Mouse (Mus musculus) v-Abl transformed pro-B cells (cell line): ENCODE measurements around the gene Zcchc10.

Source experiments
- in situ Hi-C, 2 experiments: fragments of 400-800 bp; cut with MboI; formaldehyde crosslinking; loops; one replicate each; pipeline ENCODE4 v1.15.1; 2025; ENCODE audit not compliant: unreplicated experiment in 2 of 2

The Zcchc10 gene

DNA sequence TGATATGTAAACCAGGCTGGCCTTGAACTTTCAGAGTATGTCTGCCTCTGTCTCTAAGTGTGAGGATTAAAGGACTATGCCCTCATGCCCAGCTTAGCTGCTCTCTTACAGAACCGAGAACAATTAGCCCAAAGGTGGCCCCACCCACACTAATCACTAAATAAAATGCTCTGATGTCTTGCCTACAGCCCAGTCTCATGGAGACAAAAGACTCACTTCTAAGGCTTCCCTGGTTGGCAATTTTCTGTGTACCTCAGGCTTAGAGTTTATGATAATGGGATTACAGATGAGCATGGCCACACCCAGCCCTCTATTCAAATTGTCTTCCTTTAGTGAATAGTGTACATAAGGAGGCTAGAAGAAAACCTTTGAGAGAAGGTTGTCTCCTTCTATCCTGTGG lies 13.1 kb upstream of the Zcchc10 start:
- in situ Hi-C loops = loop anchor here in 1 of 2 experiments (25.0 kb wide), 1 partner anchor 1699 kb away; the partner anchor contains the start of genes Hnrnpab and Nhp2

DNA sequence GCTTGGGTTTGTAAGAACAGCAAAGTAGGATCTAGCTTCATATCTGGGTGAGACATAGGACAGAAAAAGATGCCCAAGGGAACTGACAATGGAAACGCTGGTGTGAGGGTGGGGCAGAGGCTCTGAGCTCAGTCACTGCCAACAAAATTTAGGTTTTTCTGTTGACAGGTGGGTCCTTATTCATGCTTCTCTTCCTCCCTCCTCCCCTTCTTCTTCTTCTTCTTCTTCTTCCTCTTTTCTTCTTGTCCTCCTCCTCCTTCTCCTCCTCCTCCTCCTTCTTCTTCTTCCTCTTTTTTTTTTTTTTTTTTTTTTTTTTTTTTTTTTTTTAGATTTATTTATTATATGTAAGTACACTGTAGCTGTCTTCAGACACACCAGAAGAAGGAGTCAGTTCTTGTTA lies 11.7 kb upstream of the Zcchc10 start:
- in situ Hi-C loops = loop anchor here in 1 of 2 experiments (25.0 kb wide), 1 partner anchor 1701 kb away; the partner anchor contains the start of genes Hnrnpab and Nhp2

DNA sequence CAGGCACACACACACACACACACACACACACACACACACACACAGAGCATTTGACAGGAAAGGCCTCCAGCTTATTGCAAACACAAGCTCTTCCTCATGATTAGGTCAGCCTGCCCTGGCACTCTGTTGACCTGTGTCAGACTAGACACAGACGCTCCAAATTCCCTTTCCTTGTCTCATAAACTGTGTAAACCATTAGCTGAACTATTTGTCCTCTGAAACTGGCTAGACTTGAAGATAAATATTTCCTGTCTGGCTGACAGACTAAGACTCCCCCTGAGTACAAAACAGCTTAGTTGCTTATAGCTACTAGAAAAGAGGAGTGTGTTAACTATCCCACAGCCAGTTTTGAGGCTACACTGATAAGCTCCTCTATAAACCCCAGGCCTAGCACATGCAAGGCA lies 9.7 kb upstream of the Zcchc10 start:
- in situ Hi-C loops = loop anchor here in 1 of 2 experiments (25.0 kb wide), 1 partner anchor 1702 kb away; the partner anchor contains the start of genes Hnrnpab and Nhp2

DNA sequence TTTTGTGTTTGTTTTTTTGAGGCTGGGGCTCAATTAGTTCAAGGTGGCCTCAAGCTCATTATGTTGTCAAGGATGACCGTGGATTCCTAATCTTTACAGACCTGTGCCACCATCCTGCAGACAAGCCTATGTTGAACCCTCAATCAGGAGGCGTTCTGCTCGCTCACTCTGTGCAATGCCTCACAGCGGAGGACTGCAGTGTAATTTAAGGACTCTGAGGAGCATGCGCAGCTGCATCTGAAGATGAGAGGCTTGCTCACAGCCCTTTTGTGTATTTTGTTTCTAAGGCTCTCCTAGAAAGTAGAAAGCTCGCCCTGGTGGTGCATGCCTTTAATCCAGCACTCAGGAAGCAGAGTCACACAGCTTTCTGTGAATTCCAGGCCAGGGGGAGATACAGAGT lies 7.5 kb upstream of the Zcchc10 start:
- in situ Hi-C loops = loop anchor here in 1 of 2 experiments (25.0 kb wide), 1 partner anchor 1705 kb away; the partner anchor contains the start of genes Hnrnpab and Nhp2

DNA sequence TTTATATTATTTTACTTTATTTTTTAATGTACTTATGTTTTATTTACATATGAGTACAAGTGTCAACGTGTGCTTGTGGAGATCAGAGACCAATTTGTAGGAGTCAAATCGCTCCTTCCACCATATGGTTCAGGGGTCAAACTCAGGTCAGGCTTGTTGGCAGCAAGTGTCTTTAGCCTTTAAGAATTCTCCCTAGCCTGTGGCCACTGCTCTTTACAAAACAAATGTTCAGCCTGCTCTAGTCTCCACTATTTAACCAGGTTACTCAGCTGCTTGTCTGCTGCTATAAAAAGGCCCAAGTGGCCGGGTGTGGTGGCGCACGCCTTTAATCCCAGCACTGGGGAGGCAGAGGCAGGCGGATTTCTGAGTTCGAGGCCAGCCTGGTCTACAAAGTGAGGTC lies 6.4 kb upstream of the Zcchc10 start:
- in situ Hi-C loops = loop anchor here in 1 of 2 experiments (25.0 kb wide), 1 partner anchor 1706 kb away; the partner anchor contains the start of genes Hnrnpab and Nhp2

DNA sequence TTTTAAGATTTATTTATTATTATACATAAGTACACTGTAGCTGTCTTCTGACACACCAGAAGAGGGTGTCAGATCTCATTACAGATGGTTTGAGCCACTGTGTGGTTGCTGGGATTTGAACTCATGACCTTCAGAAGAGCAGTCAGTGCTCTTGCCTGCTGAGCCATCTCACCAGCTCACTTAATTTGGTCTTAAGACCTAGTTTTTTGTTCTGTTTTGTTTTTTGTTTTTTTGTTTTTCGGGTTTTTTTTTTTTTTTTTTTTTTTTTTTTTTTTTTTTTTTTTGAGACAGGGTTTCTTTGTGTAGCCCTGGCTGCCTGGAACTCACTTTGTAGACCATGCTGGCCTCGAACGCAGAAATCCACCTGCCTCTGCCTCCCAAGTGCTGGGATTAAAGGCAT lies 5.9 kb upstream of the Zcchc10 start:
- in situ Hi-C loops = loop anchor here in 1 of 2 experiments (25.0 kb wide), 1 partner anchor 1706 kb away; the partner anchor contains the start of genes Hnrnpab and Nhp2

DNA sequence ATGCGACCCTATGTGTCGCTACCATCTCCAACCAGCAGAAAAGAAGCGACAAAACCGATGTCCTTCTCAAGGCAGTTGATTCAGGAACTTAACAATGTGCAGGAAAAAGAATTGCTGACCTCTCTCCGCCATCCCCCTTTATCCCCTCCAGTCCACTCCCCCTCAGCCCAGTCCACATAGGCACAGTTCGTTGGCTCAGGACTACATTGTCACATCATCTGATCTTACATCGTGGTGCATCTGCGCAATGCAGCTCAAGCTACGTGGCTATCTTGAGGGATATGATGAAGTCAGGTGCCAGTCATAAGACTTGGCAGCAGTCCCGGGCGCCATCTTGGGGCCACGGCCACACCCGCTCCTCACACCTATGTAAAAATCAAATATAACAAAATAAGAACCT lies 4.6 kb upstream of the Zcchc10 start:
- in situ Hi-C loops = loop anchor here in 1 of 2 experiments (25.0 kb wide), 1 partner anchor 1708 kb away; the partner anchor contains the start of genes Hnrnpab and Nhp2

DNA sequence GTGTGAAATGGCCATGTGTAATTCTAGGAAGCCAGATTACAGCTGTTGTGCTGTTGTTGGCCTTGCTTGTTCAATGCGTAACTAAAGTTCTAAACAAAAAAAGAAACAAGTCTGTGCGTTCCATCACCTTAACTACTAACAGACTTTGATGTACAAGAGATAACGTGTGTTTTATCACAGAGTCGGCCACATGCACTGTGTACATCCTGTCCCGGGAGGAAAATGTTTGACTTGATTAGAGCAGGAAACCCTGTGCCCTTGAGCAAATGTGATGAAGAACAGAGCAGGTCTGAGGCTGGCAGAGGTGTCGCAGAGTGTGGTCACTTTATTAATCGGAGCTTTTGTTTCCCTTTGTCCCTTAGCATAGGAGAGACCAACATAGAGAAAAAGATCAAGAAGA lies 5.8 kb downstream of the Zcchc10 start:
- in situ Hi-C loops = no loop called here

DNA sequence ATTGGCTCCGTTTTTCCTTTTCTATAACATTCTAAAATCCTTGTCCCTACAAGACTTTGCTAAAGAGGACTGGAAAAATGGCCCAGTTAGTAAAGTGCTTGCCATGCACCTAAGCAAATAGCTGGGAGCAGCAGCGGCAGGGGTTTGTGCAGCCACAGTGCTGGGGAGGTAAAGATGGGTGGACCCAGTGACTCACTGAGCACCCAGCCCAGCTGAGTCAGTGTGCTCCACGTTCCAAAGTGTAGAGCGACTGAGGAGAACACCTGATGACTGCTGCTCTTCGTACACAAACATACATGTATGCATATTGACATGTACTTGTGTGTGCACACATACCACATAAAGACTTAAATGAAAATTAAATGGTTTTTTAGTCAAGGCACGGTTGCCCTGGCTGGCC lies 6.6 kb downstream of the Zcchc10 start:
- in situ Hi-C loops = no loop called here

DNA sequence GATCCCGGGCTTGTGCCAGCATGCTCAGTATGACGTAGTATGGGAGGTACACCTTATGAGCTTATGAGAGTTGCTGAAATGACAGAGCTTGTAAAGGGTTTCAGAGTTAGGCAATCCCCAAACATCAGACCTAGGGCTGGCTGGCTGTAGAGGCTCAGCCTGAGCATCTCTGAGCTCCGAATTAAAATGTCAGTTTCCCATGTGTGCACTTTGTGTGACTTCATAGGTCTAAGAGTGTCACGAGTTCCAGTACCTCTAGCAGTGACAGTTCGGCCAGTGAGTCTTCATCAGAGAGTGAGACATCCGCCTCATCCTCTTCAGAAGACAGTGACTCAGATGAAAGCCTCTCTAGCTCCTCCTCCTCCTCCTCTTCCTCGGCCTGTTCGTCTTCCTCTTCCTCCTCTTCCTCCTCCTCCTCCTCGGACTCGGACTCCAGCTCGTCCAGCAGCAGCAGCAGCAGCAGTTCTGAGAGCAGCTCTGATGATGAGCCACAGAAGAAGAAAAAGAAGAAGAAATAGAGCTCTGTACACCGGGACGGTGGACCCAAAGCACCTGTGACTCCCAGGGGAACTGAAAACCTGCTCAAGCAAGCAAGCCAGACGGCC lies 7.7 kb downstream of the Zcchc10 start:
- in situ Hi-C loops = no loop called here

DNA sequence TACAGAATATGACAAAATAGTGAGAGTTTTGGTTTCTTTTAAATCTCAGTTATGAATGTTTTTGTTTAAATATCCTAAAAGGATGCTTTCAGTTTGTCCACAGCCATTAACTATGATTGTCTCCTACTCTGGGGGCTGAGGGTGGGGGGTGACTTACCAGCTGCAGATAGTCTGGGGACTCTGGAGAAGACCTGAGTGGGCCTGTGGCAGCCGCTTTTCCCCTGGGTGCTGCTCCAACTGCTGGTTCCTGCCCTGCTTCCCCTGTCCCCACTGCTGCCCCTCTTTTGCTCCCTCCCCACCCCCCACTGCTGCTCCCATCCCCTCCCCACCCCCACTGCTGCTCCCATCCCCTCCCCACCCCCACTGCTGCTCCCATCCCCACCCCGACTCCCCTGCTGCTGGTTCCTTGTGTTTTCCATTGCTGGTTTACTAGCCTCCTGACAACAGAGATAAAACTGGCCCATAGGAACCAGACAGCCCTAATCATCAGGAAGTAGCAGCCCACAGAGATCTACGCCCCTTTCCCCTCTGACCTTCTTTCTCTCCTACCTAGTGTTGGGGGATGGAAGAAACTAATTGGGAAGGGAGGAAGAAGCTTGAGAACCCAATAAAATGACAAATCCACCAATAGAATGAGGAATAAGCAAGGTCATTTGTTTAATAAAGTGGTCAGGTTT lies 11.2 kb downstream of the Zcchc10 start:
- in situ Hi-C loops = no loop called here

DNA sequence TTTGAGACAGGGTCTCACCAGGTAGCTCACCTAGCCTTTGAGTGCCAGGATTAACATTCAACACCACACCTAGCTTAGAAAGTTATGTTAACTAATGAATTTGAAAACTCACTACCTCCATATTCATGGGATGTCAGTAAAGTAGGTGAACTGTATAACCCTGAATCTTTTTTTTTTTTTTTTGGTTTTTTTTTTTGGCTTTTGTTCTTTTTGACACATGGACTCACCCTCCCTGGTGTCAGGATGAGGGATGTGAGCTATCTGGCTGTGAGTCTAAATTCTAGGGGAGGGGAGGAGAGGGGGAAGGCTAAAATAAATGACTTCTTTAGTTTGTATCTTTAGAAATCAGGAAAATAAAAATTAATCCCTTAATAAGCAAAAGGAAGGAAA lies 11.7 kb downstream of the Zcchc10 start:
- in situ Hi-C loops = no loop called here

DNA sequence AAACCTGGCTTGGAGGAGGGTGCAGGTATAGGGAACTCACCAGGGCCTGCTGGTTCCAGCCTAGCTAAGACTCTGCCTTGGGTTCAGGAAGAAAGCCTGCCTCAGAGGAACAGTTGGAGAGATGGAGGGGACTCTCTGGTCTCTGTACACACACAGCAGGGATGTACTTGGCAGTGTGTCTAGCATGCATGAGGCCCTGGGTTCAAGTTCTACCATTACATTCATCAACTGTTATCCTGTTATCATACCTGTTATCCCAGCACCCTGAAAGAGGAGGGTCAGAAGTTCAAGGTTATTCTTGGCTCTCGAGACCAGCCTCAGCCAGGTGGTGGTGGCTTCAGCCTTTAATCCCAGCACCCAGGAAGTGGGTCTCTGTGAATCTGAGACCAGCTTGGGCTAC lies 12.4 kb downstream of the Zcchc10 start:
- in situ Hi-C loops = no loop called here

DNA sequence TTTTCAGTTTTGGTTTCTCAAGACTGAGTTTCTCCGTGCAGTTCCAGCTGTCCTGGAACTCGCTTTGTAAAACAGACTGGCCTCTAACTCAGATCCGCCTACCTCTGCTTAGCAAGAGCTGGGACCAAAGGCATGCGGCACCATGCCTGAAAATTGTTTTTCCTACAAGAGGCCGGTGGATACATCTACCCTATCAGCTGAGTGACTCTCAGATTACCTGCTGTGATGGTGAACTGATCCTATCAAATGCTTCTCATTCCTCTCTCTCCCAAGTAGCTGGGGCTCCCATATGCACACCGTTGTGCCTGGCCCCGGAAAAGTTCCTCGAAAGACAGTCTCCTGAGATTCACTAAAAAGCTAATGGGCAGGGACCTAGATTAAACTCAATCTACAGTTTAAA lies 13.2 kb downstream of the Zcchc10 start:
- in situ Hi-C loops = no loop called here

DNA sequence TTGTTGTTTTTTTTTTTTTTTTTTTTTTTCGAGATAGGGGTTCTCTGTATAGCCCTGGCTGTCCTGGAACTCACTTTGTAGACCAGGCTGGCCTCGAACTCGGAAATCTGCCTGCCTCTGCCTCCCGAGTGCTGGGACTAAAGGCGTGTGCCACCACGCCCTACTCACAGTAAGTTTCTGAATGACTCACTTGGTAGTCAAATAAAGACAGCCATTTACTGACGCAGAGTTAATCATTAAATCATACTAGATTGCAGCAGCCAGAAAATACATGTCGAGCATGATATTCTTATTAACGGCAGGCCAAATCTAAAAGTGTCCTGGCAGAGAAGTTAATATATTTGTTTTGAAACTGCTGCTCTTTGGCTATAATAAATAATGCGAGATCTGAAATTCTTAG lies 16.5 kb downstream of the Zcchc10 start:
- in situ Hi-C loops = loop anchor here in 1 of 2 experiments (5.0 kb wide), 1 partner anchor 39 kb away; the partner anchor contains the start of gene Hspa4

DNA sequence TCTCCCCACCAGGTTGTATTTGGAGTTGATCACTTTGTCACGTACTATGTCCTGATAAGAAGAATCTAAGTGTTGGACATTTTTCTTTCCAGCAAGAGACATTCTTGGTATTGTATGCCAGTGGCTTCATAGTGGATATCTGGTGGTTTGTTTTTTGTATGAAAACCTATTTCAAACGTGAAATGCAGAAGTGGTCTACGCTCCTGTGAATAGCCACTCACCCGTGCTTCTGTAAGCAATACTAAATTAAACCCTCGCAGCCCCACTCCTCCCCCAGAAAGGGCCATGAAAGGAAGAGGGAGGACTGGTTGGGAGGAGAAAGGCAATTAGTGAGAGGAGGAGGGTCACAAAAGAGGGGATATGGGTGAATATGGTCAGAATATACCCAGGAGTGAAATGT lies 18.2 kb downstream of the Zcchc10 start:
- in situ Hi-C loops = loop anchor here in 1 of 2 experiments (5.0 kb wide), 1 partner anchor 40 kb away; the partner anchor contains the start of gene Hspa4

DNA sequence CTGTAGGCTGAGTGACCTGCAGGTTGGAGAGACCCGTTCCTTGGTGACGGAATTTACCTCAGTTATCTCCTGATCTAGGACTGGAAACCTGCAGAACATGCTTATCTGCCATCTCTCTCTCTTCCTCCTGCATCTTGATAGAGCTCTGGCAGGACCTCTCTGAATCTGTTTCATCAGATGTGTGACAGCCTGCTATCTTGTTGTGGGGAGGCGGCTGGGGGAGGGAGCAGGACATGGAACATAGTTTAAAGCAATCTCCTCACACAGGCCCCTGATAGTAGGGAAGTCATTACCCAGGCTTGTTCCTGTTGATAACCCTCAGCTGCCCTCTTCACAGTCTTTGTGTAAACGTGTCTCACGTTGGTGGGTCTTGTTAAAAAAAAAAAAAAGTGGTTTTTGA lies 20.8 kb downstream of the Zcchc10 start:
- in situ Hi-C loops = no loop called here

DNA sequence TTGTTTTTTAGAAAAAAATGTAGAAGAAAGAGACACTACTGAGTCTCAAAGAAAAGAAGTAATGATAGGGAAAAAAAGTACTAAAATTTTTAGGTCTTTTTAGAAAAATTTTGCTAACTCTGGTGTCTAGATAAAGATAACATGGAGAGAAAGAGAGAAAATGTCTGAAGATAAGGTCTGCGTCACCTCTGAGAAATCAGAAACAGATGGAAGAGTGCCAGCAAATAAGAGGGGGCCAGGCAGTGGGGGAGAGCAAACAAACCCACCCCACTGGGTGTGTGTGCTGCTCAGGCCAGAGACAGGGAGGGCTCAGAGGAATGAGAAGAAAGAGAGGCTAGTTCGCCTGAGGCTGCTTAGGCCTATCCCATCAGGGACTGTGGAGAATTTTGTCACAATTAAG lies 21.3 kb downstream of the Zcchc10 start:
- in situ Hi-C loops = no loop called here

DNA sequence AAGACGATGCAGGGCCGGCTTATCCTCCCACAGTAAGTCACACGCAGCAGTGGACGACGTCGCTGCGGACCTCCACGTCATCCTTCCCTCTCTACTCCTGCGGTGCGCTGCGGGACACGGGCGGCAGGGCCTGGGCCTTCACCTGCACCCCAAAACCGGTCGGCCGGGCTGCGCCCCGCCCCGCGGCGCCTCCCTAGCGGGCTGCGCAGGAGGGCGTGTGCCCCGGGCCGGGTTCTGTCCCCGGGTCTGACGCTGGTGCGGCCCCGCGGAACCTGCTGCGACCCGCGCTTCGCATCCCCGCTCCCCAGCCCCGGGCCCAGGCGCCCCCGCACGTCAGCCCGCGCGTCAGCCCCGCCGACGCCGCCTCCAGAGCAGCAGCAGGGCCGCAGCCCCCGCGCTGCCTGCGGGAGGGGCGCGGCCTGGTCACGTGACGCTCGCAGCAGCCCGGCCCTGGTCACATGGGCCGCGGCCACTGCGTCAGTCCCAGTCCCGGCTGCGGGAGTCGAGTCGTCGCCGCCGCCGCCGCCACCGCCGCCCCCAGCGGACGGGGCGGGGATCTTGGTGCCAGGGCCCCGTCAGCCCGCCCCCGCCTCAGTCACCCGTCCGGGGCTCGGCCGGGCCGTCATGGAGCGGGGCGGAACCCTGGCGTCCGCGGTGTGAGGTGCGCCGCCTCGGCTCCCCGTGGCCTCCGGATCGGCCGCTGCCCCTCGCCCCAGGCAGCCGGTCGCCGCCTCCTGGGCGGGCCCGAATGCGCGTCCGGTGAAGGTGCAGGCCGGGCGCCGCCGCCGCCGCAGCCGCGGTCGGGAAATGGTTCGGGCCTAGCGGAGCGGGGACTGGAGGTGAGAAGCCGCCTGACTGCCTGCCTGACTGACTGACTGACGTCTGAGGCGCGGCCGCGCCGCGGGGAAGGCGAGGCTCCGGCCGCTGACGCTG lies 26.1 kb downstream of the Zcchc10 start, which contains the start of gene Aff4:
TSS of gene Aff4 (plus strand) at position 543 of the 933 bp plus-strand sequence.
- in situ Hi-C loops = no loop called here

DNA sequence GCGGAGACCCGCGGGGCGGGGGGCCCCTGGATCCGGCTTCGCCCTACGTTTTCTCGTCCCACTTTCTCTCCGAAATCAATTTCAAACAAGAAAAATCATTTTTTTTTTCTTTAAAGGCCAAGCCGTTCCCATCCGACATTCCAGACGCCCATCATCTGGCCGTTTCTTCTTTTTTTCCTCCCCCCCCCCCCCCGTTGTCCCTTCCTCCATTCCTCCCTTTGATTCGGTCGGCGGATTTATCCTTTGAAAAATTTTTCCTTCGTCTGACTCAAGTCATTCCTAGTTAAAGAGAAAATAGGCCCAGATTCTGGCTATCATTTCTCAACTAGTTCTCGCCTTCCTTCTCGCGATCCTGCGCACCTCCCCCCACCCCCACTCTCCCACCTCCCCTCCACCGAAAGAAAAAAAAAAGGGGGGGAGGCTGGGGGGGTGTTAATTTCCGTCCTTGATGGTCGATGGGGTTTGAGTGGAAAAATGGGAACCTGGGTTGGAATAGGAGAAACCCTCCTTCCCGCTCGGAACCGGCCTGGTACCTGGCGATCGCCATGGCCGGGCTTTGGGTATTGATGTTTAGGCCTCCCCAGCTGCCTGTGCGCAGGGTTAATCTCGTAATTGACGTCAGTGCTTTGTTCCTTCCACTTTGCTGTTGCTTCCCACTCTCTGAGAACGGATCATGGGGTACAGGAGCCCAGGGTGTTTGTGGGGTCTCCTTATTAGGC lies 26.9 kb downstream of the Zcchc10 start:
- in situ Hi-C loops = no loop called here
